Mouse (Mus musculus) embryonic facial prominence, embryonic 10.5 days (tissue): Measurements from ENCODE around the gene Arid1b. TPM values are rescaled to one million over a fixed set of nuclear protein-coding genes. Genes with fewer than 3 reads are reported as not detected.
A peak's percentile ranks its signal among the peaks of the same experiment; 100 is the strongest.

ENCODE experiments used
- DNase-seq: peaks from one replicate; pipeline ENCODE4 v3.0.0-alpha.2; 2017; ENCODE audit warnings: low spot score
- H3K27ac ChIP-seq: fragments of 300-500 bp; sonication (generic); replicated peaks from 2 replicates; pipeline ENCODE4 v1.5.1; 2016; ENCODE audit warnings: mild to moderate bottlenecking
- H3K27me3 ChIP-seq: fragments of 300-500 bp; sonication (generic); replicated peaks from 2 replicates; pipeline ENCODE4 v1.6.1; 2016; ENCODE audit warnings: low read depth, mild to moderate bottlenecking; ENCODE audit not compliant: poor library complexity, severe bottlenecking
- H3K36me3 ChIP-seq: fragments of 300-500 bp; sonication (generic); replicated peaks from 2 replicates; pipeline ENCODE4 v1.6.1; 2016; ENCODE audit warnings: mild to moderate bottlenecking, moderate library complexity
- H3K4me1 ChIP-seq: fragments of 300-500 bp; sonication (generic); 2 replicates; pipeline ENCODE4 v1.6.1; 2016
- H3K4me3 ChIP-seq: fragments of 300-500 bp; sonication (generic); 2 replicates; pipeline ENCODE4 v1.5.1; 2016; ENCODE audit warnings: mild to moderate bottlenecking, moderate library complexity
- H3K9me3 ChIP-seq: fragments of 300-500 bp; sonication (generic); 2 replicates; pipeline ENCODE4 v1.6.1; 2016; ENCODE audit warnings: mild to moderate bottlenecking
- WGBS: fragments of 180-500 bp; shearing (Covaris S2); methylation state at CpG from one replicate; pipeline ENCODE4 v1.1.7; 2016; 5-methylcytosine and 5-hydroxymethylcytosine counted together
- polyA plus RNA-seq: library from polyadenylated mRNA; unstranded; fragments of >200 nt; fragmentation: Nextera tagmentation; extraction: Ambion mirVana; gene quantifications from 2 replicates; pipeline ENCODE4 v1.2.1, GENCODE M21; 2016

Arid1b gene
- 12.4 and 12.7 TPM in 2 replicates for polyA plus RNA-seq

DNA sequence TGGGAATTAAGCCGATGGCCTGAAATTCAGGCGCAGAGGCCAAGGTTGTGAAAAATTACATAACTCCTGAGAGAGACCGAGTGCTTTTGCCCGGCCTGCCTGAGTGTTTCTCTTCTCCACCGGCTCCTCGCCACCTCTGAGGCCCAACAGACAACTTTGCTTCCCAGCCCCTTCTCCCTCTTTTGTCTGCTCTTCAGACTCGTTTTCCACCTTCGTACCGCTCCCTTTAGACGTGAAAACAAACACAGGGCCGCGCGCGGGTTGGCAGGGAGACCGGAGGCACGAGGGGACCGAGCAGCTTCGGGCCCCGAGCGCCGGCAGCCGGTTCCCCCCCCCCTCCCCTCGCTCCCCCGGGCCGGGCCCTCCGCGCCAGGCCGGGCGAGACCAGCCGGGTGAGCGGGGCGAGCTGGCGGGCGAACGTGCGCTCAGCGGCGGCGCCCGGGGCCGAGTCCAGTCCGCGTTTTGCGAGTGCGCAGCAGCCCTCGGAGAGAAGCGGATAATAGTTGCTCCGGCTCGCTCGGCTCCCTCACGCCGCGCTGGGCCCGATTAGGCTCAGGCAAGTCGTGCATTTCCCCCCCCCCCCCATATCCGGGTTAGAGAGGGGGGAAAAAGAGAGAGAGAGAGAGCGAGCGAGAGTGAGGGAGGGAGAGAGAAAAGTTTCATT, at the start of gene Arid1b:
Arid1b (plus strand) TSS at position 493 of the 664 bp plus-strand sequence.
- H3K27ac ChIP-seq = peak within 1 kb of the TSS; percentile 100
- no peaks in the 10 kb centered on the region for H3K9me3 ChIP-seq
- peaks cover 39% of the 10 kb centered on the region for H3K4me1 ChIP-seq
- 0 out of 2 replicates have a peak, but pooled peaks cover 2% of the 10 kb centered on the region for H3K27me3 ChIP-seq
- H3K36me3 ChIP-seq = no peaks in the 10 kb centered on the region
- DNase-seq = peak; percentile 93
- under 1% methylated on average over 58 of the region's 58 CpGs for whole genome bisulfite sequencing
- peak within 1 kb of the TSS; percentile 97 for H3K4me3 ChIP-seq

GRCm38 (mm10) chr17:4945311-4945751, 48.8 kb upstream of the Arid1b start:
- no peak for DNase-seq
- Histone ChIP-seq H3K36me3 (no peaks in the 10 kb centered on the region), H3K9me3 (no peaks in the 10 kb centered on the region), H3K27ac (no peak overlapping the region), H3K27me3 (0 out of 2 replicates have a peak, but pooled peaks cover 3% of the 10 kb centered on the region), H3K4me1 (peaks cover 24% of the 10 kb centered on the region), H3K4me3 (no peak overlapping the region)
- 62% methylated on average over 6 of the region's 6 CpGs for WGBS

GRCm38 (mm10) chr17:4945871-4946331, 48.2 kb upstream of the Arid1b start:
- Histone ChIP-seq H3K27me3 (0 out of 2 replicates have a peak, but pooled peaks cover 3% of the 10 kb centered on the region), H3K36me3 (no peaks in the 10 kb centered on the region), H3K27ac (peak overlapping the region; percentile 71; the same call in 1 of the 2 replicates), H3K4me3 (peak overlapping the region; percentile 34), H3K4me1 (peaks cover 22% of the 10 kb centered on the region), H3K9me3 (no peaks in the 10 kb centered on the region)
- DNase-seq = peak; percentile 68
- 11% methylated on average over 11 of the region's 11 CpGs for WGBS

- WGBS = 15% methylated on average over 12 of the region's 12 CpGs
- peak; percentile 28 for DNase-seq
- H3K27ac ChIP-seq = peak overlapping the region; percentile 71; the same call in 1 of the 2 replicates
- peaks cover 22% of the 10 kb centered on the region for H3K4me1 ChIP-seq
- no peaks in the 10 kb centered on the region for H3K36me3 ChIP-seq
- 0 out of 2 replicates have a peak, but pooled peaks cover 3% of the 10 kb centered on the region for H3K27me3 ChIP-seq
- no peaks in the 10 kb centered on the region for H3K9me3 ChIP-seq
- H3K4me3 ChIP-seq = peak overlapping the region; percentile 34
Observed at GRCm38 (mm10) chr17:4946421-4946974, 47.6 kb upstream of the Arid1b start.

DNA sequence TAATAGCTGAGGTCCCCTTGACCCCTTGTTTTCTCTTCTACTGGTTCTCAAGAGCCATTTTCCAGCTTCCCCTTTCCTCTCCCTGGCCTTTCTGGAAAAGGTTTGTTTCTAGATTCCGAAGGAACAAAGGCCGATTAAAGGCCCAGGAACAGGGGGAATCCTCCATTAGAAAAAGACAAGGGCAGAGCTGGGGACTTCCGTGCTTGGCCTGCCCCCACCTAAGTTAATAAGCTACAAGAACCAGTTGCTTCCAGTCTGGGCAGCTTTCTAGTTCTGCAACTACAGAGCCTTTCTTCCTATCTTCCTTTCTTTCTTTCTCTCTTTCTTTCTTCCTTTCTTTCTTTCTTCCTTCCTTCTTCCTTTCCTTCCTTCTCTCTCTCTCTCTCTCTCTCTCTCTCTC, 47.1 kb upstream of the Arid1b start:
- H3K27ac ChIP-seq = peak overlapping the region; percentile 71; the same call in 1 of the 2 replicates
- no peaks in the 10 kb centered on the region for H3K36me3 ChIP-seq
- peaks cover 22% of the 10 kb centered on the region for H3K4me1 ChIP-seq
- WGBS = 37% methylated on average over 3 of the region's 3 CpGs
- H3K9me3 ChIP-seq = no peaks in the 10 kb centered on the region
- H3K4me3 ChIP-seq = peak overlapping the region; percentile 34; the same call in 1 of the 2 replicates
- H3K27me3 ChIP-seq = 0 out of 2 replicates have a peak, but pooled peaks cover 3% of the 10 kb centered on the region
- DNase-seq = no peak

- Histone ChIP-seq H3K27ac (no peak overlapping the region), H3K9me3 (no peaks in the 10 kb centered on the region), H3K4me3 (no peak overlapping the region), H3K27me3 (0 out of 2 replicates have a peak, but pooled peaks cover 3% of the 10 kb centered on the region), H3K4me1 (peaks cover 22% of the 10 kb centered on the region), H3K36me3 (no peaks in the 10 kb centered on the region)
- 58% methylated on average over 2 of the region's 2 CpGs for WGBS
- DNase-seq = no peak
Observed at GRCm38 (mm10) chr17:4947439-4947838, 46.7 kb upstream of the Arid1b start.

DNA sequence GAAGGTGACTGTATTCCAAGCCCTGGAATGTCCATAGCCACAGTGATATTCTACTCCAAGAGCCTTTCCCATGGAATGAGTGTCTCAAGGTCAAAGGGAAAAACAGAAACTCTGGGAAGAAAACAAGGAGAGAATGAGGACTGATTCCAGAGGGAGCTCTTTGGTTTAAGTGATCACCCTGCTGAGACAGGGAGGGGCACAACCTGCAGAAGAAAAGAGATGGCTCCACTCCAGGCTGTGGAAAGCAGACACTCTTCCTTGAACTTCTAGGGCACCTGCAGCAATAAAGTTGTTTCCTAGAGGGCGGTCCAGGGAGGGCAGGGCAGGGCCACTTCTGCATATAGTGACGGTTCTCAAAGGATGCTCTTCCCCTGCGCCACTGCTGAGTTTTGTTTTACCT, 45.6 kb upstream of the Arid1b start:
- Histone ChIP-seq H3K27ac (no peak overlapping the region), H3K9me3 (no peaks in the 10 kb centered on the region), H3K36me3 (no peaks in the 10 kb centered on the region), H3K4me3 (no peak overlapping the region), H3K27me3 (0 out of 2 replicates have a peak, but pooled peaks cover 3% of the 10 kb centered on the region), H3K4me1 (peaks cover 22% of the 10 kb centered on the region)
- 55% methylated on average over 3 of the region's 3 CpGs for WGBS
- no peak for DNase-seq

DNA sequence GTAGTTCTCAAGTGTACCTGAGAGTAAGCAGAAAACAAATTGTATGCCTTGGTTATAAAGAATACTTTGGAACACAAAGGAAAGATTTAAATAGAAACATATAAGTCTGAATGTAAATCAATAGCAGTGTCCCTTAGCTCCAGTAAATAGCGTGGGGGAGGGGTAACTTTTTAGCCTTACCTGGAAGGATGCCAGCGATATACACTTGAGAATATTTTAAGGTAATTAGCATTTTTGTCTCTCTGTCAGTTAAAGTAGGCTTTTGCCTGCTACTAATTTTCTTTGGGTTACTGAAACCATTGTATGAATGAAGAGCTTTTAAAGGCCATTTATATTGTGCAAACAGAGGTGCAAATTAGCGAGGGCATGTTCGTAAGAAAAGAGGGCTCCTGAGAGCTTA, 39.7 kb upstream of the Arid1b start:
- Histone ChIP-seq H3K36me3 (no peaks in the 10 kb centered on the region), H3K9me3 (no peaks in the 10 kb centered on the region), H3K27ac (no peak overlapping the region), H3K4me3 (no peak overlapping the region), H3K4me1 (peaks cover 4% of the 10 kb centered on the region; the same call in 1 of the 2 replicates), H3K27me3 (no peaks in the 10 kb centered on the region)
- DNase-seq = no peak
- 76% methylated on average over 4 of the region's 4 CpGs for WGBS

DNA sequence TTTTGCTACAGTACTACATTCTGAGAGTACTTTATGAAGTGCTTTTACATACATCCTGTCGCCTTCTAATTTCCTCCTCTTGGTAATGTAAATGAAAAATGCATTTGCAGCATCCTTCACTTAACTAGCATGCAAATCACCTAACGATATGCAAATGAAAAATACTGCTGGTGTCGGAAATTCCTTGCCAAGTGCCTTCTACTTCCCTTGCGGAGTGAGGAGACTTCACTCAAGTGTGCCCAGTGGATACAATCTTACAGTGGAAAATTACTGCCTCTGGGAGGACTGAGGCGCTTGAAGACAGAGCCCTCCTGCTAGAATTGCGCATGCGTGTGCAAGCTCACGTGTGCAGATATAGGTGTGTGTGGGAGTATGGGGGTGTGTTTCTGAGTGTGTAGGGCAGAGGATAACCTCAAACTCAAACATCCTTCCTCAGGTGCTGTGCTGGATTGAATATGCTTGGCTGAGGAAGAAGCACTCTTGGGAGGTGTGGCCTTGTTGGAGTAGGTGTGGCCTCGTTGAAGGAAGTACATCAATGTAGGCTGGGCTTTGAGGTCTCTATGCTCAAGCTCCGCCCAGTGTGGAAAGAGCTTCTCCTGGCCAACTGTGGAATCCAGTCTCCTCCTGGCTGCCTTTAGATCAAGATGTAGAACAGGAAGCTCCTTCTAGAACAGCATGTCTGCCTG, 29.8 kb upstream of the Arid1b start:
- 83% methylated on average over 10 of the region's 10 CpGs for WGBS
- H3K36me3 ChIP-seq = no peaks in the 10 kb centered on the region
- no peaks in the 10 kb centered on the region for H3K4me1 ChIP-seq
- no peaks in the 10 kb centered on the region for H3K27me3 ChIP-seq
- no peak for DNase-seq
- H3K9me3 ChIP-seq = 0 out of 2 replicates have a peak, but pooled peaks cover 2% of the 10 kb centered on the region
- H3K27ac ChIP-seq = no peak overlapping the region
- H3K4me3 ChIP-seq = no peak overlapping the region

GRCm38 (mm10) chr17:4967201-4967600, 26.9 kb upstream of the Arid1b start:
- 58% methylated on average over 4 of the region's 4 CpGs for WGBS
- Histone ChIP-seq H3K27me3 (no peaks in the 10 kb centered on the region), H3K4me1 (no peaks in the 10 kb centered on the region), H3K9me3 (0 out of 2 replicates have a peak, but pooled peaks cover 2% of the 10 kb centered on the region), H3K36me3 (no peaks in the 10 kb centered on the region), H3K4me3 (no peak overlapping the region), H3K27ac (no peak overlapping the region)
- no peak for DNase-seq

GRCm38 (mm10) chr17:4968035-4968434, 26.1 kb upstream of the Arid1b start:
- Histone ChIP-seq H3K4me3 (no peak overlapping the region), H3K9me3 (0 out of 2 replicates have a peak, but pooled peaks cover 2% of the 10 kb centered on the region), H3K36me3 (no peaks in the 10 kb centered on the region), H3K4me1 (no peaks in the 10 kb centered on the region), H3K27ac (no peak overlapping the region), H3K27me3 (no peaks in the 10 kb centered on the region)
- DNase-seq = no peak
- WGBS = 92% methylated on average over 3 of the region's 3 CpGs

DNA sequence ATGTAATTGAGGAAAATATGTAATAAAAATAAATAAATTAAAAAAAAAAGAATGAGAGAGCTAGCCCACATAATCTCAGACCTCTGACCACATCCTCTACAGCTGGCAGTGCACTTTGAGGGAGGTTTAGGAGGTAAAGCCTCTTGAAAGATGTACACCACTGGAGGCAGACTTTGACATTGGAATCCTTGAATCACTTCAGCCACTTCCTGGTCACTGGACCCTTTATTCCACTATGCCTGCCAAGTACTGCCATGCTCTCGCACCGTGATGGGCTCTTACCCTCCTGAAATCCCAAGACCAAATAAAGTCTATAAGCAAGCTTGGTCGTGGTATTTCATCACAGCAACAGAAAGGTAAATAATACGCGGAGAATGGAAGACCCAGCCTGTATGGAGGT, 25.3 kb upstream of the Arid1b start:
- Histone ChIP-seq H3K27me3 (no peaks in the 10 kb centered on the region), H3K27ac (no peak overlapping the region), H3K4me3 (no peak overlapping the region), H3K4me1 (no peaks in the 10 kb centered on the region), H3K9me3 (0 out of 2 replicates have a peak, but pooled peaks cover 2% of the 10 kb centered on the region), H3K36me3 (no peaks in the 10 kb centered on the region)
- DNase-seq = no peak
- 90% methylated on average over 5 of the region's 5 CpGs for WGBS
